Mouse (Mus musculus) lung, embryonic 15.5 days (tissue): ENCODE data around the gene Elovl7. TPM values are rescaled to one million over a fixed set of nuclear protein-coding genes. Genes with fewer than 3 reads are reported as not detected.

ENCODE experiments used
- ATAC-seq: fragments of 200-750 bp; cut with Nextera tagmentation; 2 replicates; pipeline ENCODE4 v1.8.0; 2017; ENCODE audit warnings: moderate number of reproducible peaks, borderline replicate concordance; ENCODE audit not compliant: low FRiP score, low TSS enrichment; ENCODE audit errors: extremely low read depth
- H3K27ac ChIP-seq: fragments of 300-500 bp; sonication (generic); 2 replicates; pipeline ENCODE4 v1.5.1; 2015; ENCODE audit warnings: moderate library complexity, mild to moderate bottlenecking, inconsistent platforms
- H3K27me3 ChIP-seq: fragments of 300-500 bp; sonication (generic); 2 replicates; pipeline ENCODE4 v1.6.1; 2015; ENCODE audit warnings: inconsistent platforms
- H3K36me3 ChIP-seq: fragments of 300-500 bp; sonication (generic); 2 replicates; pipeline ENCODE4 v1.6.1; 2015; ENCODE audit warnings: inconsistent platforms
- H3K4me1 ChIP-seq: fragments of 300-500 bp; sonication (generic); 2 replicates; pipeline ENCODE4 v1.6.1; 2015; ENCODE audit warnings: inconsistent platforms
- H3K4me2 ChIP-seq: fragments of 300-500 bp; sonication (generic); 2 replicates; pipeline ENCODE4 v1.6.1; 2015; ENCODE audit warnings: inconsistent platforms, mild to moderate bottlenecking, moderate library complexity
- H3K4me3 ChIP-seq: fragments of 300-500 bp; sonication (generic); 2 replicates; pipeline ENCODE4 v1.5.1; 2015; ENCODE audit warnings: mild to moderate bottlenecking, inconsistent platforms
- H3K9ac ChIP-seq: fragments of 300-500 bp; sonication (generic); 2 replicates; pipeline ENCODE4 v1.6.1; 2015; ENCODE audit warnings: inconsistent platforms
- H3K9me3 ChIP-seq: fragments of 300-500 bp; sonication (generic); 2 replicates; pipeline ENCODE4 v1.6.1; 2016; ENCODE audit warnings: inconsistent platforms
- WGBS: fragments of 180-500 bp; shearing (Covaris S2); methylation state at CpG from one replicate; pipeline ENCODE4 v1.1.7; 2015; 5-methylcytosine and 5-hydroxymethylcytosine counted together
- polyA plus RNA-seq: library from polyadenylated mRNA; unstranded; fragments of >200 nt; fragmentation: Nextera tagmentation; extraction: Ambion mirVana; gene quantifications from 2 replicates; pipeline ENCODE4 v1.2.1, GENCODE M21; 2015

Elovl7 gene
- polyA plus RNA-seq, 1 experiment from 2014 or later = 11.5 TPM

DNA sequence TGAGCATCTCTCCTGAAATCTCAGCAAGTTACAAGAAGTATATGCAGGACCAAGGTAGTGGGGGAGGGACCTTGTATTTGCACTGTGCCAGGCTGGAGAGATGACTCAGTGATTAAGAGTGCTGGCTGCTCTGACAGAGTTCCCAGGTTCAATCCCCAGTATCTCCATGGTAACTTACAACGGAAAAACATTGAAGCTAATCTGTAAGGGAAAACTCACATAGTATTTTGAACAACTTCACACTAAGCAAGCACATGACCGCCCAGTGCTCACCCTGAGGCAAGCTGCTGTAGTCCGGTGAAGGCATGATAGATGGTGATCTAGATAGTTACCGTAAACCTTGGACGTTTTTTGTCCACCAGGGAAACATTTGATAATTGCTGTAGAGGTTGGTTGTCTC is 39.8 kb downstream of the Elovl7 start:
- no peaks in the 10 kb centered on the region for H3K4me1 ChIP-seq
- H3K27me3 ChIP-seq = no peaks in the 10 kb centered on the region
- H3K4me2 ChIP-seq = no peak overlapping the region
- no peaks in the 10 kb centered on the region for H3K9me3 ChIP-seq
- H3K9ac ChIP-seq = no peak overlapping the region
- no peak for ATAC-seq
- no peak overlapping the region for H3K27ac ChIP-seq
- WGBS = 61% methylated on average over 5 of the region's 5 CpGs
- H3K4me3 ChIP-seq = no peak overlapping the region
- H3K36me3 ChIP-seq = no peaks in the 10 kb centered on the region

DNA sequence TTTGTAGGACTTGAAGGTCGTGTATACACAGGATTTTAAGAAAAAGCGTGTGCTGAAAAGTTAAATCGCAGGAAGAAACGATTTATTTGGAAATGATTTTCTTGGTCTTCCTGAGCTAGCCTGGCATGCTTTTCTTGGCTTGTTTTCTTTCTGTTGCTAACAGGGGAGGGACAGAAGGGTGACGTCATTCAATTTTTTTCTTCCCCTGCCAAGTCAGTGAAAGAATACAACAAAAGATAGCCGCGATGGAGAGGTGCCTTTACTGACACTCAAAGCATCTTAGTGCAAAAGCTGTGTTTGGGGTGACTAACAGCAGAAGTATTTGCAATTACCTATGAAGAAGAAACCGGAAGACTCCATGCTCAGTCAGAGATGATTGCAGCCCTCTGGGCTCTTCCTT is 48.8 kb downstream of the Elovl7 start:
- Histone ChIP-seq H3K4me1 (no peaks in the 10 kb centered on the region), H3K9ac (no peak overlapping the region), H3K27me3 (no peaks in the 10 kb centered on the region), H3K27ac (no peak overlapping the region), H3K4me2 (no peak overlapping the region), H3K9me3 (no peaks in the 10 kb centered on the region), H3K4me3 (no peak overlapping the region), H3K36me3 (no peaks in the 10 kb centered on the region)
- WGBS = 48% methylated on average over 8 of the region's 8 CpGs
- ATAC-seq = no peak

DNA sequence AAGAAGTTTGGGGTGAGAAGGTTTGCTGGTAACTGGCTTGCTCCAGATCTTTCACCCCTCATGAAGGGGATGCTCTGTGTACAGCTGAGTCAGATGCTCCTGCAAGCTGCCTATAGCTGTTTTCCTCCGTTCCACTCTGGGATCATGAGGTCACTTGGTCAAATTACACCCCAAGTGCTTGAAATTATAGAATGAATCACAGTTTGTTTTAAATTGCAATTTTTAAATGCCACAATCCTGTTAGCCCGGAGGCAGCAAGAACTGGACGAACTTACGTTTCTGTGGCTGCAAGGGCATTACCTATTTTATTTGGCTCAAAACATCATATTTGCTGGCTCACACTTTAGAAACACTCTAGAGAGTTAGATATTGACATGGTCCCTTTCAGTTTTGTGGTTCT is 51.2 kb downstream of the Elovl7 start:
- 74% methylated on average over 4 of the region's 4 CpGs for WGBS
- Histone ChIP-seq H3K9ac (no peak overlapping the region), H3K4me1 (peaks cover 9% of the 10 kb centered on the region; the same call in 1 of the 2 replicates), H3K27me3 (no peaks in the 10 kb centered on the region), H3K4me2 (no peak overlapping the region), H3K27ac (no peak overlapping the region), H3K4me3 (no peak overlapping the region), H3K36me3 (no peaks in the 10 kb centered on the region), H3K9me3 (no peaks in the 10 kb centered on the region)
- no peak for ATAC-seq

DNA sequence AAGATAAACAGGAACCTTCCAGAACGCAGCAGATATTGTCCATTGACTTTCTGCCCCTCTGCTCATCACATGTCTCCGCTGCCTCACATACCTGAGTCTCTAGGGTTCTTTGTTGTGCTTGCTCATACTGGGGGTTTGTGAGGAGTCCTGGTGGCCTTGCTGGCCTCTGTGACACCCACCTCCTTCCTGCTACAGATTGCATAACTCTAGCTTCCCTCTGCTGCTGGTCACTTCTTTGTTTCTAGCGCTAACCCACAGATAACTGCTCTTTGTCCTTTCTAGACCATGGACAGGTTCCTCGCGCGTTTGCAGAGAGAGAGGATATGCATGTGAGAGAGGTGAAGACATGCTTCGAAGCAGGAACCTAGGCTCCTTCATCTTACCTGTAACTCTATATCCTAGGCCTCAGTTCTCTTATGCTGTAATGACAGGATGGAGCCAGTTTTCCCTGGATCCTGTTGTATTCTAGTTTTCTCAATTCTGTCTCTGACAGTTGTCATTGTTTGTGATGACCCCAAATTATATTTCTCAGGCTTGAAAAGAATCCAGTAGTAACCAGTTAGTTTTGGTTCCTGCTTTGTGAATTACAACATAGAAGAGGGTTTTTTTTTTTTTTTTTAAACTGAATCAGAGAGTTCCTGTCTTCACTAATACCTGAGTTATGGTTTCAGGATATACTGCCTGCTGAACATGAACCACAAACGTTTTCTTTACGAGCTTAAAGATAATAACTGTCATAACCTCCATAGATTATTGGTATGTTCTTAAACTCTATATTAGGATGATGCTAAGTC is 53.8 kb downstream of the Elovl7 start:
- H3K4me3 ChIP-seq = no peak overlapping the region
- no peak overlapping the region for H3K4me2 ChIP-seq
- no peaks in the 10 kb centered on the region for H3K9me3 ChIP-seq
- H3K4me1 ChIP-seq = peaks cover 21% of the 10 kb centered on the region
- 56% methylated on average over 9 of the region's 9 CpGs for WGBS
- ATAC-seq = no peak
- H3K27me3 ChIP-seq = no peaks in the 10 kb centered on the region
- no peaks in the 10 kb centered on the region for H3K36me3 ChIP-seq
- no peak overlapping the region for H3K27ac ChIP-seq
- no peak overlapping the region for H3K9ac ChIP-seq

DNA sequence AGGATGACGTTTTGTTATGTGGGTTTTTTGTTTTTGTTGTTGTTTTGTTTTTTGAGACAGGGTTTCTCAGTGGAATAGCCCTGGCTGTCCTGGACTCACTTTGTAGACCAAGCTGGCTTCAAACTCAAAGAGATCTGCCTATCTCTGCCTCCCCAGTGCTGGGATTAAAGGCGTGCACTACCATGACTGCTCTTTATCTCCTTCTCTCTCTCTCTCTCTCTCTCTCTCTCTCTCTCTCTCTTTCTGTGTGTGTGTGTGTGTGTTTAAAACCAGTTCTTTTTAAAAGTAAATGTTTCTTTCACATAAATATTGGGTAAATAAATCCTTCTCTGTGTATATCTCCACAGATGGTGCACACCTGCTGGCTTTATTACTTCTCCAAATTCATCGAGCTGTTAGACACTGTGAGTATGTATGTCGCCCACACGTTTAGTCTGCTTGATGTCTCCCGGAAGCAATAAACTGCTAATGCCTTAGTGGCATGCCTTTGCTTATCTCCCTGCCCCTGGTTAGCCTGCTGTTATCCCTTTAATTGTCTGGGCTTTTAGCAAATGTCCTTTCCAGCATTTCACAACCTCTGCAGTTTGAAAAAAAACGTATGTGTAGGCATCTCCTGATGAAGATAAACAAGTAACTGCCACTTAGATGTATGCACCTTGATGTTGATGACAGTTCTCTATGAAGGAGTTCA is 57.4 kb downstream of the Elovl7 start:
- H3K27me3 ChIP-seq = no peaks in the 10 kb centered on the region
- H3K9me3 ChIP-seq = no peaks in the 10 kb centered on the region
- H3K27ac ChIP-seq = no peak overlapping the region
- no peak overlapping the region for H3K4me2 ChIP-seq
- 45% methylated on average over 7 of the region's 7 CpGs for WGBS
- peaks cover 24% of the 10 kb centered on the region for H3K4me1 ChIP-seq
- no peak overlapping the region for H3K9ac ChIP-seq
- no peak for ATAC-seq
- no peaks in the 10 kb centered on the region for H3K36me3 ChIP-seq
- H3K4me3 ChIP-seq = no peak overlapping the region

DNA sequence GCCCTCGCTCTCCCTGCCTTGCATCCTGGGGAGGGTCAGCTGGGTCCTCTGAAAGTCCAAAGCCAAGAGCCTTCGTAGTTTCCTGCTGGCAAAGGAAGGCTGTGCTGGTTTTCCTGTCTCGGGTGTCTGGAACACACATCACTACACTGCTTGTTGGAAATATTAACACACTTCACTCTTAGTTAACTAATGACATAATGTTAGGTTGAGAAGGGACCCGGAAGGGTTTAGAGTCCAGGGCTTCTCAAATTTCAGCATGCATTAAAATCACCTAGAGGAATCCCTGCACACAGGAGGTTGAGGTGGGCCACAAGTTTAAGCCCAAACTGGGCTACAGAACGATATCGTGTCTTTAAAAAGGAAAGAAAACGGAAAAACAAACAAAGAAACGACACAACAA is 58.1 kb downstream of the Elovl7 start:
- Histone ChIP-seq H3K36me3 (no peaks in the 10 kb centered on the region), H3K4me1 (peaks cover 24% of the 10 kb centered on the region), H3K9ac (no peak overlapping the region), H3K4me2 (no peak overlapping the region), H3K27me3 (no peaks in the 10 kb centered on the region), H3K9me3 (no peaks in the 10 kb centered on the region), H3K27ac (no peak overlapping the region), H3K4me3 (no peak overlapping the region)
- WGBS = 45% methylated on average over 8 of the region's 8 CpGs
- ATAC-seq = no peak

DNA sequence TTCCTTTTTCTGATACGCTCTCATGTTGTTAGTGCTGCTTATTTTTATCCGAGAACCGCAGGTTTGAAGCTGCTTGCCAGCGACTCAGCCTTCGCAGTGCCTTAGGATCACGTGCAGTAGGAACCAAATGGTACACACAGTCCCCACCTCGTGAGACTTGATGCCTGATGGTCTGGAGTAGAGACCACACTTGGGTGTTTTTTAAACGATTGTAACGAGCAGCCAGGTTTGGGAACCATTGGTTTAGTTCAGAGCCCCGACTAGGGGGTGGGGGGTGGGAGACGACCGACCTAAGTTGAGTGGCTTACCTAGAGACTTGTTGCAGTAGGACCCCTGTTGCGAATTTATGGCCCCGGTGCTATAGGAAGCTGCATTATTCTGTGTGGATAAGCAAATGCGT is 58.8 kb downstream of the Elovl7 start:
- no peaks in the 10 kb centered on the region for H3K36me3 ChIP-seq
- peaks cover 25% of the 10 kb centered on the region for H3K4me1 ChIP-seq
- H3K27me3 ChIP-seq = no peaks in the 10 kb centered on the region
- H3K9ac ChIP-seq = no peak overlapping the region
- H3K27ac ChIP-seq = no peak overlapping the region
- H3K4me3 ChIP-seq = no peak overlapping the region
- no peaks in the 10 kb centered on the region for H3K9me3 ChIP-seq
- 46% methylated on average over 15 of the region's 15 CpGs for WGBS
- H3K4me2 ChIP-seq = peak overlapping the region; percentile 30
- ATAC-seq = no peak

DNA sequence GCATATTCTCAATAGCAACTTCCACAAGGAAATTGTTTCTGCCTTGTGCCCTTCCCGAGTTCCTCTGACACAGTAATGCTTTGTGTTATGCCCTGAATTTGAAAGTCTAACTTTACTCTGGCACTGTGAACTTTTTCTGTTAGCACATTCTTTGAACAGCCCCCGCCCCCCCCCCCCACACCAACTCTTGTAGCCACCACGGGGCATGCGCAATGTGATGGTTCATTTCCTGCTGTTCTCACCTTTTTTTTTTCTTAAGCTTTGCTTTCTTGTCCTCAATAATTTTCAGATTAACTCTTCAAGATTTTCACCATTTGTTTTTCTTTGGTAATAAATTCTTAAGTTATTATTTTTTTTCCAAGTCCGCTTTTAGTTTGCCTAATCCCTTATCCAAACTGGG is 59.3 kb downstream of the Elovl7 start:
- Histone ChIP-seq H3K27me3 (no peaks in the 10 kb centered on the region), H3K9me3 (no peaks in the 10 kb centered on the region), H3K9ac (no peak overlapping the region), H3K4me1 (peaks cover 27% of the 10 kb centered on the region), H3K27ac (no peak overlapping the region), H3K4me2 (peak overlapping the region; percentile 30), H3K4me3 (no peak overlapping the region), H3K36me3 (no peaks in the 10 kb centered on the region)
- 35% methylated on average over 5 of the region's 5 CpGs for WGBS
- peak; percentile 46 for ATAC-seq

DNA sequence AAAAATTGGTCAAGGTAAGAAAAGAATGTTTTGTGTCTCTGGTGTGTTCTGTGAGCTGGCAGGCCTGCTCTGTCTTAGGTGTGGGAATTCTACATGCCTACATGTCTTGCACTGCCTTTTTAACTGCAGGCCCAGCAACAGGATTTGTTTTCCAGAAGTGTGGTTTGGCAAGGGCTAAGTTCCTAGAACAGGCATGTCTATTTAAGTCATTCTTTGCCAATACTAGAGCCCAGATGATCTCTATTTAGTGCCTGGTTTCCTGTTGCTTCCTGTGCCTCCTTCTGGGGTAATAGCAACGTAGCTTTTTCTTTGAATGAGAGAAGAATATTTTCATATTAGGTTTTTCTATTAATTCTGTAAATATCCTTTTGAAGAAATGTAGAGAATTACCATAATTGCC is 62.4 kb downstream of the Elovl7 start:
- Histone ChIP-seq H3K9ac (no peak overlapping the region), H3K9me3 (no peaks in the 10 kb centered on the region), H3K36me3 (0 out of 2 replicates have a peak, but pooled peaks cover 2% of the 10 kb centered on the region), H3K4me2 (no peak overlapping the region), H3K27ac (no peak overlapping the region), H3K4me3 (no peak overlapping the region), H3K4me1 (peaks cover 17% of the 10 kb centered on the region), H3K27me3 (no peaks in the 10 kb centered on the region)
- WGBS = 48% methylated on average over 1 of the region's 1 CpGs
- no peak for ATAC-seq

DNA sequence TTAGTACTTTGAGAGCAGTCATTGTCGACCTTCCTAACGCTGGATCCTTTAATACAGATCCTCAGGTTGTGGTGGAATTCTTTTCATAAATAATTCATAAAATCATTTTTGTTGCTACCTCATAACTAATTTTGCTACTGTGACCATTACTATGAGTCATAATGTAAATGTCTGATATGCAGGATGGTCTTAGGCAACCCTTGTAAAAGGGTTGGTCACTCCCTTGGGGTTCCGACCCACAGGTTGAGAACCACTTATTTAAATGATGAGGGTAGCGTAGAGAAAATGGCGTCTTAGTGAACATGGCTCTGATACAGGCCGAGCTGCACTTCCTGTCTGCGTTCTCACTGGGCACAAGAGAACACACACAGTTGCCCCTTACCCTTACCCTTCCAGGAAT is 63.1 kb downstream of the Elovl7 start:
- no peak overlapping the region for H3K4me2 ChIP-seq
- ATAC-seq = no peak
- 90% methylated on average over 7 of the region's 7 CpGs for WGBS
- H3K9ac ChIP-seq = no peak overlapping the region
- H3K27ac ChIP-seq = no peak overlapping the region
- peaks cover 2% of the 10 kb centered on the region; the same call in 1 of the 2 replicates for H3K36me3 ChIP-seq
- no peak overlapping the region for H3K4me3 ChIP-seq
- H3K27me3 ChIP-seq = no peaks in the 10 kb centered on the region
- H3K9me3 ChIP-seq = no peaks in the 10 kb centered on the region
- H3K4me1 ChIP-seq = peaks cover 14% of the 10 kb centered on the region

DNA sequence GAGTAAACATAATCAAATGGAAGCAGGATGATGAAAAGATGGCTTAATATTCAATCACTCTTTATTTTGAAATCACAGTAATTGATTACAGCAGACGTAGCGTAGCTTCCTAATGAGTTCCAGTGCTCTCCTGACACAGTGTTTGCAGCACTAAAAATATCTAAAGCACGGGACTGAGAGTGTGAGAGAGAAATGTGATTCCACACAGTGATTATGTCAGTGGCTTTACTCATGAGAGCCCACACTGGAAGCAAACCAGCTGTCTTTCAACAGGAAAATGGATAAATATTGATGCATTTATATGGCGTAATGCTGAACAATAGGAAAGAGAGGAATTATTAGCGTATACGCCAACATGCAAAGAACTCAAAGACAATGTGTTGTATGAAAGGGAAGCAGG is 64.4 kb downstream of the Elovl7 start:
- 36% methylated on average over 6 of the region's 6 CpGs for WGBS
- Histone ChIP-seq H3K4me3 (no peak overlapping the region), H3K27me3 (no peaks in the 10 kb centered on the region), H3K9ac (no peak overlapping the region), H3K36me3 (peaks cover 6% of the 10 kb centered on the region; the same call in 1 of the 2 replicates), H3K9me3 (no peaks in the 10 kb centered on the region), H3K4me1 (0 out of 2 replicates have a peak, but pooled peaks cover 3% of the 10 kb centered on the region), H3K4me2 (no peak overlapping the region), H3K27ac (no peak overlapping the region)
- peak; percentile 52; the same call in 1 of the 2 replicates for ATAC-seq

DNA sequence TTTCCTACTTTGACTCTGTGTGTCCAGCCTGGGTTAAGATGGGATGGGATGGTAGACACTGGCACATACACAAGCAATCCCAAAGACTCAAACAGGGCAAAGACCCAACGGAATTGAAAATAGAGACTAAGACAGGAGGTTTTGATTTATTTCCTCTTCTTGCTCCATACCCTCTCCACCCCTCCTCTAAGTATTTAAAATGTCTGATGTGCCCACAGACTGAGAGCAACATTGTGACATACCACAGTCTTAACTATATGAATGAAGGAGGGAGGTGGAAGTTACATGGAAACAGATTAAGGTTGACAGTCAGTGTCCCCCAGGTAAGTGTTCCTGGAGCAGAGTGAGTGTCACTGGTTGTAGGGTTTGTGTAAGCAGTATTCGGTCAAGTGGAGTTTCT is 70.1 kb downstream of the Elovl7 start:
- Histone ChIP-seq H3K27ac (no peak overlapping the region), H3K4me3 (no peak overlapping the region), H3K27me3 (no peaks in the 10 kb centered on the region), H3K36me3 (peaks cover 6% of the 10 kb centered on the region; the same call in 1 of the 2 replicates), H3K4me2 (no peak overlapping the region), H3K4me1 (no peaks in the 10 kb centered on the region), H3K9me3 (no peaks in the 10 kb centered on the region), H3K9ac (no peak overlapping the region)
- ATAC-seq = no peak
- 89% methylated on average over 2 of the region's 2 CpGs for WGBS
